Mouse (Mus musculus) small intestine, adult 2 months (tissue): ENCODE data around the gene Akap6.

ENCODE experiments used
- CTCF ChIP-seq: fragments of 200-500 bp; IDR thresholded peaks from 2 replicates; pipeline ENCODE4 v1.5.1; 2012; ENCODE audit warnings: low read depth, mild to moderate bottlenecking, control low read depth, inconsistent platforms, low read length, moderate library complexity, mixed read lengths; ENCODE audit not compliant: insufficient replicate concordance, insufficient read length; ENCODE audit errors: extremely low read depth
- POLR2A ChIP-seq: fragments of 200-500 bp; IDR thresholded peaks from 2 replicates; pipeline ENCODE4 v1.6.1; 2012; ENCODE audit warnings: low read depth, mild to moderate bottlenecking, control low read depth, inconsistent platforms, low read length, moderate library complexity

- no peak for TF ChIP-seq CTCF
- TF ChIP-seq POLR2A: no peak
Measured at GRCm38 (mm10) chr12:53168189-53169003, 469.2 kb downstream of the Akap6 start.
